Mouse (Mus musculus) layer of hippocampus, postnatal 36 days (tissue): ENCODE results near the gene Fbxl18. TPM values are rescaled to one million over a fixed set of nuclear protein-coding genes. Genes with fewer than 3 reads are reported as not detected.

Source experiments
- DNase-seq, 2 experiments: peaks; one replicate each; pipeline ENCODE4 v3.0.0; 2022
- total RNA-seq, 2 experiments: library from RNA; stranded (reverse); gene quantifications; 2 replicates each; pipeline ENCODE4 v1.2.3; 2021

Gene Fbxl18
- total RNA-seq, 2 experiments from 2014 or later: 37.1 to 41.6 TPM

- no peak for DNase-seq
Observed at GRCm38 (mm10) chr5:142822286-142823095, 72.7 kb downstream of the Fbxl18 start.

GRCm38 (mm10) chr5:142821974-142822285 lies 73.3 kb downstream of the Fbxl18 start:
- DNase-seq: no peak

GRCm38 (mm10) chr5:142821266-142821973 lies 73.8 kb downstream of the Fbxl18 start:
- DNase-seq: peak; percentile 69 to 77

GRCm38 (mm10) chr5:142820276-142821265 lies 74.7 kb downstream of the Fbxl18 start:
- peak; percentile 67 to 72 for DNase-seq

- peak; percentile 72 to 73 for DNase-seq
Observed at GRCm38 (mm10) chr5:142819385-142820275, 75.6 kb downstream of the Fbxl18 start.

GRCm38 (mm10) chr5:142818435-142819360 lies 76.5 kb downstream of the Fbxl18 start:
- peak; percentile 59 to 62 for DNase-seq

- peak; percentile 98 to 99 for DNase-seq
Observed at GRCm38 (mm10) chr5:142817524-142818434, 77.4 kb downstream of the Fbxl18 start, which contains the start of gene Tnrc18. Gene Tnrc18 (minus strand): TSS chr5:142817662.

Other genes with a start within 250 kb of the Fbxl18 start
- gene Slc29a4, start 202.9 kb downstream of the Fbxl18 start, total RNA-seq: 10 to 100 TPM; 49.2 to 50.3 TPM
- gene Tnrc18, start 77.8 kb downstream of the Fbxl18 start, total RNA-seq: 100 to 1,000 TPM; 146 to 156 TPM
- 1,000 to 10,000 TPM; 3,215 to 3,370 TPM for gene Actb, start 11.3 kb upstream of the Fbxl18 start, total RNA-seq
- 100 to 1,000 TPM; 185 to 194 TPM for gene Fscn1, start 64.9 kb upstream of the Fbxl18 start, total RNA-seq
- 10 to 100 TPM; 49.3 to 51.1 TPM for gene Rnf216, start 217.6 kb upstream of the Fbxl18 start, total RNA-seq